Comparison of ENCODE assay signal across 28 mouse cellular contexts in the genomic region with DNA sequence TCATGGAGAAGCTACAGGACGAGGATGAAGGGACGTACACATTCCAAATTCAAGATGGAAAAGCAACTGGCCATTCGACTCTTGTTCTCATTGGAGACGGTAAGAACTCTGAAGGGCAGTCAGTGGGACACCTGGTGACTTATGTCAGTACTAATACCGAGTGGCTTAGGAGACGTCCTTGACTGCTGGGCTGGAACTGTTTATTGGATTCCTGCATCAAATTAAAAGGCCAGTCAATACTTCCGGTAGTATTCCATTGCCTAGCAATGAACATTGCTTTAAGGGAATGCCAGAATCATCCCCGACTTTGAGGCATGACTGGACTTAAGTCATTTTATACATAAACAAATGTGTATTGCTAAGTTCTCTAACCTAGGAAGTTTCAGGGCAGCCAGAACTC.
DNase-seq lines count a peak whose midpoint lies in the region; ATAC-seq lines count a peak whose summit lies in the region.
"Had no signal": no experiment of that assay in that cellular context is flagged by ENCODE, and none has a peak within 500 bp of the region (broad histone marks: within the 10 kb centered on the region; RNA-seq: fewer than 3 reads in every experiment).

No protein-coding gene starts in this region.

- no peak overlapping the region for H3K4me3 ChIP-seq in kidney, embryonic 15.5 days (replicated peaks)
- H3K4me3 ChIP-seq: embryonic facial prominence, embryonic 12.5 days; embryonic facial prominence, embryonic 15.5 days; heart, embryonic 12.5 days; heart, embryonic 15.5 days had no signal

- no peak overlapping the region for H3K9ac ChIP-seq in kidney, embryonic 15.5 days
- H3K9ac ChIP-seq: embryonic facial prominence, embryonic 12.5 days; embryonic facial prominence, embryonic 15.5 days; forebrain, postnatal 0 days; heart, embryonic 12.5 days; heart, embryonic 15.5 days; hindbrain, embryonic 14.5 days had no signal

- H3K4me1 ChIP-seq in kidney, embryonic 15.5 days = peaks cover 17% of the 10 kb centered on the region

- intact Hi-C loops in heart, postnatal 25 days (cut with DNase I) = no loop called here

- peak; percentile 24 for DNase-seq in heart, adult 11 months
- DNase-seq in heart, postnatal 25 days (ENCODE audit: low spot score) = no peak
- DNase-seq in kidney, adult 9 months = peak; percentile 64
- DNase-seq in R1 (ENCODE audit: low read depth, low spot score) = peak; percentile 17
- DNase-seq in frontal cortex, postnatal 10 days (ENCODE audit: low spot score in 2 of 2) = no peak
- DNase-seq: adrenal gland, adult 8-10 months; adrenal gland, postnatal 25 days; cerebellum, adult 11-12 months; cerebellum, adult 8-10 months; cerebellum, postnatal 10 days; cerebellum, postnatal 36 days; embryo, embryonic 11 days; forebrain, postnatal 0 days; gastrocnemius, postnatal 10 days; heart, adult 18-20 months; heart, postnatal 10 days; heart, postnatal 4 days had no signal

- H3K4me2 ChIP-seq in kidney, embryonic 15.5 days = no peak overlapping the region
- H3K4me2 ChIP-seq: embryonic facial prominence, embryonic 12.5 days; embryonic facial prominence, embryonic 15.5 days; heart, embryonic 12.5 days; heart, embryonic 15.5 days; hindbrain, embryonic 14.5 days had no signal

- no peaks in the 10 kb centered on the region for H3K36me3 ChIP-seq in kidney, embryonic 15.5 days
- H3K36me3 ChIP-seq: embryonic facial prominence, embryonic 12.5 days; embryonic facial prominence, embryonic 15.5 days had no signal

- H3K27me3 ChIP-seq in kidney, embryonic 15.5 days = no peaks in the 10 kb centered on the region
- H3K27me3 ChIP-seq: embryonic facial prominence, embryonic 12.5 days; embryonic facial prominence, embryonic 15.5 days; heart, embryonic 12.5 days; heart, embryonic 15.5 days had no signal

- H3K27ac ChIP-seq in kidney, embryonic 15.5 days = no peak overlapping the region
- H3K27ac ChIP-seq: embryonic facial prominence, embryonic 12.5 days; embryonic facial prominence, embryonic 15.5 days; heart, embryonic 15.5 days; hindbrain, embryonic 14.5 days; hindbrain, postnatal 0 days had no signal

- no peak for ATAC-seq in kidney, embryonic 15.5 days (replicated peaks; ENCODE audit: low FRiP score)
- ATAC-seq: activated CD4-positive, CD25-positive, alpha-beta regulatory T cell, adult 4 months; CD4-positive, CD25-positive, alpha-beta regulatory T cell, adult 4 months; forebrain, embryonic 14.5 days; forebrain, postnatal 0 days; hindbrain, postnatal 0 days; inflammation-experienced regulatory T-cells, adult 6 months had no signal

- 77% methylated on average over 8 of the region's 8 CpGs for WGBS in kidney, embryonic 15.5 days

- H3K9me3 ChIP-seq in kidney, embryonic 15.5 days (replicated peaks) = no peaks in the 10 kb centered on the region
- H3K9me3 ChIP-seq: embryonic facial prominence, embryonic 12.5 days; embryonic facial prominence, embryonic 15.5 days; heart, embryonic 12.5 days; heart, embryonic 15.5 days had no signal

Comparison
In these comparisons a context has a peak if more than half of its experiments do, and no peak if none do; other contexts are left out.
1. DNase-seq: peak in heart, adult 11 months (single experiment), kidney, adult 9 months (single experiment) and R1 (single experiment); none in heart, postnatal 25 days (single experiment) and frontal cortex, postnatal 10 days (0 of 2).